Mouse (Mus musculus): Measurements from ENCODE around the gene Plau. TPM values are rescaled to one million over a fixed set of nuclear protein-coding genes. Genes with fewer than 3 reads are reported as not detected.

Plau gene
- total RNA-seq, 2 experiments from 2014 or later = 3.3 to 4.5 TPM

- DNase-seq (ENCODE audit: low spot score in 2 of 2) = no peak
Measured at GRCm38 (mm10) chr14:20844671-20845576, 8.5 kb downstream of the Plau start.

- no peak for DNase-seq (ENCODE audit: low spot score in 2 of 2)
Measured at GRCm38 (mm10) chr14:20845577-20846088, 9.2 kb downstream of the Plau start.

GRCm38 (mm10) chr14:20846214-20846613, 9.8 kb downstream of the Plau start:
- no peak for DNase-seq (ENCODE audit: low spot score in 2 of 2)

GRCm38 (mm10) chr14:20847637-20848129, 11.2 kb downstream of the Plau start:
- no peak for DNase-seq (ENCODE audit: low spot score in 2 of 2)

- DNase-seq (ENCODE audit: low spot score in 2 of 2) = no peak
Measured at GRCm38 (mm10) chr14:20849753-20850152, 13.3 kb downstream of the Plau start.

GRCm38 (mm10) chr14:20850498-20850897, 14.0 kb downstream of the Plau start:
- no peak for DNase-seq (ENCODE audit: low spot score in 2 of 2)

- no peak for DNase-seq (ENCODE audit: low spot score in 2 of 2)
Measured at GRCm38 (mm10) chr14:20851776-20852175, 15.3 kb downstream of the Plau start.

GRCm38 (mm10) chr14:20861152-20861551, 24.7 kb downstream of the Plau start:
- DNase-seq (ENCODE audit: low spot score in 2 of 2) = no peak

GRCm38 (mm10) chr14:20861559-20861958, 25.1 kb downstream of the Plau start:
- no peak for DNase-seq (ENCODE audit: low spot score in 2 of 2)

GRCm38 (mm10) chr14:20863306-20864065, 27.0 kb downstream of the Plau start:
- no peak for DNase-seq (ENCODE audit: low spot score in 2 of 2)

GRCm38 (mm10) chr14:20864192-20864591, 27.7 kb downstream of the Plau start:
- no peak for DNase-seq (ENCODE audit: low spot score in 2 of 2)

GRCm38 (mm10) chr14:20865604-20866003, 29.1 kb downstream of the Plau start:
- no peak for DNase-seq (ENCODE audit: low spot score in 2 of 2)

GRCm38 (mm10) chr14:20866365-20866764, 29.9 kb downstream of the Plau start:
- no peak for DNase-seq (ENCODE audit: low spot score in 2 of 2)

- DNase-seq (ENCODE audit: low spot score in 2 of 2) = no peak
Measured at GRCm38 (mm10) chr14:20870110-20870509, 33.6 kb downstream of the Plau start.

GRCm38 (mm10) chr14:20871495-20871894, 35.0 kb downstream of the Plau start:
- DNase-seq (ENCODE audit: low spot score in 2 of 2) = no peak

- peak; percentile 55 to 92 for DNase-seq (ENCODE audit: low spot score in 2 of 2)
Measured at GRCm38 (mm10) chr14:20873307-20873706, 36.8 kb downstream of the Plau start.

GRCm38 (mm10) chr14:20873931-20874330, 37.5 kb downstream of the Plau start:
- DNase-seq (ENCODE audit: low spot score in 2 of 2) = no peak

GRCm38 (mm10) chr14:20884691-20885090, 48.2 kb downstream of the Plau start:
- no peak for DNase-seq (ENCODE audit: low spot score in 2 of 2)

GRCm38 (mm10) chr14:20885091-20885888, 48.8 kb downstream of the Plau start:
- no peak for DNase-seq (ENCODE audit: low spot score in 2 of 2)

- peak in 1 of 2 experiments; percentile 53 for DNase-seq (ENCODE audit: low spot score in 2 of 2)
Measured at GRCm38 (mm10) chr14:20886266-20886665, 49.8 kb downstream of the Plau start.

GRCm38 (mm10) chr14:20887541-20888085, 51.2 kb downstream of the Plau start:
- no peak for DNase-seq (ENCODE audit: low spot score in 2 of 2)

Data from layer of hippocampus, adult 18-20 months (tissue).